Mouse (Mus musculus) thymus, postnatal 0 days (tissue): Measurements from ENCODE around the gene Ednrb. TPM values are rescaled to one million over a fixed set of nuclear protein-coding genes. Genes with fewer than 3 reads are reported as not detected.
"Not testable (repeated sequence)": the region's sequence is repeated elsewhere in the genome, so short reads cannot be mapped to it uniquely, and the experiment has no call there.

Source experiments
- DNase-seq: peaks from one replicate; pipeline ENCODE4 v3.0.0-alpha.2; 2015; ENCODE audit warnings: low spot score
- polyA plus RNA-seq: library from polyadenylated mRNA; unstranded; fragments of >200 nt; fragmentation: Nextera tagmentation; extraction: Ambion mirVana; gene quantifications from 2 replicates; pipeline ENCODE4 v1.2.1, GENCODE M21; 2015

The Ednrb gene
- polyA plus RNA-seq, 1 experiment from 2014 or later: 13.3 TPM

DNA sequence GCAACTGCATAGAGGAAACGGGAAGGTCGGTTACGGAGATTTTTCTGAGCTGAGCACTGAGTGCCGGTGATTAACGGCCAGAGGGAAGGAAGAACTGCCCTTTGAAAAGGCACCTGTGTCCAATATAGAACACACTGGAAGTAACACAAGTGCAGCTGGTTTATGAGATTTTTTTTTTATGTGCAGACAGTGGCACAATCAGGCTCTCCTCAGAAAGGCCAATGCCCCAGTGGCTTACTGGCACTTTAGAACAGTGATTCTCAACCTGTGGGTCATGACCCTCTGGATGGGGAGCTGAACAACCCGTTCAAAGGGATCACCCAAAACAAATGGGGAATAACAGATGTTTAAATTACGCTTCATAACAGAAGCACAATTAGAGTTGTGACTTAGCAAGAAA is 20.7 kb downstream of the Ednrb start:
- DNase-seq: no peak

DNA sequence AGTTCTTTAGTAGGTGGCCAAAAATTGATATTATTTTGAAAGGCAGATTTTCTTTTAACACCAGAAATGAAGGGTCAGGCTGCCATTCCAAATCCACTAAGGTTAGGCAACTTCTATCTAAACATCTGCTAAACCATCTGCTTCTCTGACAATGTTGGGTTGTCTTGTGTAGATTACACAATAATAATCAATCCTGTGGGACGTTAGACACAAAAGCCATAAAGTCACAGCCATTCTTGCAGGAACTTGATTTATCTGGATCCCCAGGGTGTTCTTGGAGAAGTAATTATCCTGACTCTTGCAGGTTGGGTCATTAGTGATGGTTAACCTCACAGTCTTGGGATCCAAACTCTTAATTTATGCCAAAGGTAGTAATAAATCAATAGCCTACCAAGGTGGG is 21.6 kb downstream of the Ednrb start:
- DNase-seq: no peak

DNA sequence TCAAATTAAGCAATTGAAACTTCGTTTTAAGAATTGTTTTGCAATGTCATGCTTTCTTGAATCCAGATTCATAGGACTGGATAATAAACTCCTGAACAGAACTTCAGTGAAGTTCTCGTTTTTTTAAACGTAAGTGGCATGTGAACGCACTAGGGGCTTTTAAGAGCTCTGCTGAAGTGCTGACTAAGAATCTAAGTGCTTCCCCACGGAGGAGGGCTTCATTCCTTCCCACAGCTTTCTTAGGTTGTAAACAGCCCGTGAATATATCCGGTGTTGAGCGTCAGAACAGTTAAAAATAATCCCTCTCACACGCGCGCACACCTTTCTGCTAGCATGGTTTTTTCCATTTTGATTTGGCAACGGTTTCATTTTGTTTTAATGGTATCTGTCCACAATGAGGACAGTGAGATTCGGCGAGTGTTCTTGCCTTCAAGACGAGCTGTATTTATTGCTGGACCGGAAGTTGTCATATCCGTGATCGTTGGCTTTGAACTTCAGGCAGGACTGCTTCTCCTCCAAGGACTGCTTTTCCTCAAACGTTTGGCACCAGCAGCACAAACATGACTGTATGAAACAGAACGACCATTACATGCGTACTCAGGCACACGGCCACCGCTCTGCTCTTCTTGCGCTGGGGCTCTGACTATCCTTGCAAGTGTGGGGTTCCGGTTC is 27.4 kb downstream of the Ednrb start:
- DNase-seq: no peak

DNA sequence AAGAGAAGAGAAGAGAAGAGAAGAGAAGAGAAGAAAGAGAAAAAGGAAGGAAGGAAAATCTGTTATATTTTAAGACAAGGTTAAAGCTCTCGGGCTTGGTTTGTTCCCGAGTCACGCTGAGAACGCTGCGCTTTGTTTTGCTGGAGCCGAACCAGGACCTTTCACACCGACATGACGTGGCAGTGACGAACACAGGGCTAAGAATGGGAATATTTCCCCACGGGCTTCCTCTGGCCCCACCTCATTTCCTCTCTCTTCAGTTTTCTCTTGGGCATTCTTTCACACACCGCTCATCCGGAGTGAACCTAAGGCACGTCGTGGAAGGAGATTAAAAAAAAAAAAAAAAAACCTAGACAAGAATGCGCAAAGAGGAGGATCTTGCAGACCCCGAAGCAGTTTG is 28.7 kb downstream of the Ednrb start:
- no peak for DNase-seq

DNA sequence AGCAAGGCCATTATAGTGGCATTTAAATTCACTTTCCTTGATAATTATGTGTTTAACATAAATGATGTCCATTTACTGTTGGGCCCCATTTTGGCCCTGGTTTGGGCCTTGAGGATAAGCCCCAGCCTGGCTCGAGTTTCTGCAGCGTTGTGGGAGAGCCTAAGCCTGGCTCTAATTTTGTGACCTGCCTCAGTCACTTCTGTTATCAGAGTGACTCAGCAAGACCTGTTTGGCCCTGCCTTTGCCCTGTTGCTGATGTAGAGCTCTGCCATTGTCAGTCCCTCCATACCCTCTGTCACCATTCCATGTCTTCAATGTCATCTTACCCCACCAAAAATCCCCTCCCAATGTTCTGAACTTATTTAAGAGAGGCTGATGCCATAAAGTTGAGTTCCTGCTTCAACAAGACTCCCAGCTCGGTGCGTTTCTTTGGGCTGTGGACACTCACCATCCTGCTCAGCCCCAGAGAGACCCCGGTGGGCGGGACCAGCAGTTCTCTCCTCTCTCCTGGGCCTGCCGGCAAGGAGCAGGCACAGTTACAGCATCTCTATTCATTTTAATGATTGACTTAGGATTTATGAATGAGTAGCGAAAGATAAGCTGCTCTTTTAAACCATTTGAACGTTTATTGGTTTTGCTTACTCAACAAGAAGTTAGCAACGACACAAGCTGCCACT is 30.0 kb downstream of the Ednrb start:
- no peak for DNase-seq

DNA sequence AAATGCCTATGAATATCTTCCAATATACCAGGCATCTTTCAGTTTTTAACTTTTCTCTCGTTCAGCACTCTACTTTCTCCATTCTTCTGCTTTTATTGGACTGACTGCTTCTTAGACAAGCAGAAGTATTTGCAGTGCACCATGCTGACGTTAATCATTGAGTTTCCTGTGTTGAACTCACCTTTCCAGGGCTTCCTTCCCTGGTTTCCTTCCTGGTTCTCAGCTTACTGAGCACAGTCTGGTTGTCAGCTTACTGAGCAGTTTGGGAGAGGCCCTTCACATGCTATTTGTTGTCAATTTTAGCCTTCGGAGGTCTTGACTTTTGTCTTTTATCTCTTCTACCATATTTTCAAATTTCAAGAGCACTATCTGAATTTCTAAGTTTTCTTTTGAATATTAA is 31.0 kb downstream of the Ednrb start:
- no peak for DNase-seq

DNA sequence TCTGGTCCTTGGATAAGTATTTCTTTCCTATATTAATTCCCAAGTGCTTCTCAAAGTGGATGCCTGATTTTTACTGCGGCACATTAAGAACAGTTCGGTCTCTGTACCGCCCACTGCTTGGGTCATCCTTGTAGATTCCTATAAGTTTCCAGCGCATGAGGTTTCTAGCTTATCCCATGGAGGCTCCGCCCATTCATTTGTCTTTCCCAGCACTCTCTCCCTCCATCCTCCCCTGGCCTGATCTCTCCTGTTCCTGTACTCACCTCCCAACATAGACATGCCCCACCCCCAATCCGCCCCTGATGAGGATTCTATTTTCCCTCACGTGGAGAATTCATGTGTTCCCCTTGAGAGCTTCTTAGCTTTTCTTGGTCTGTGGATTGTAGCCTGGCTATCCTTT is 32.9 kb downstream of the Ednrb start:
- no peak for DNase-seq

DNA sequence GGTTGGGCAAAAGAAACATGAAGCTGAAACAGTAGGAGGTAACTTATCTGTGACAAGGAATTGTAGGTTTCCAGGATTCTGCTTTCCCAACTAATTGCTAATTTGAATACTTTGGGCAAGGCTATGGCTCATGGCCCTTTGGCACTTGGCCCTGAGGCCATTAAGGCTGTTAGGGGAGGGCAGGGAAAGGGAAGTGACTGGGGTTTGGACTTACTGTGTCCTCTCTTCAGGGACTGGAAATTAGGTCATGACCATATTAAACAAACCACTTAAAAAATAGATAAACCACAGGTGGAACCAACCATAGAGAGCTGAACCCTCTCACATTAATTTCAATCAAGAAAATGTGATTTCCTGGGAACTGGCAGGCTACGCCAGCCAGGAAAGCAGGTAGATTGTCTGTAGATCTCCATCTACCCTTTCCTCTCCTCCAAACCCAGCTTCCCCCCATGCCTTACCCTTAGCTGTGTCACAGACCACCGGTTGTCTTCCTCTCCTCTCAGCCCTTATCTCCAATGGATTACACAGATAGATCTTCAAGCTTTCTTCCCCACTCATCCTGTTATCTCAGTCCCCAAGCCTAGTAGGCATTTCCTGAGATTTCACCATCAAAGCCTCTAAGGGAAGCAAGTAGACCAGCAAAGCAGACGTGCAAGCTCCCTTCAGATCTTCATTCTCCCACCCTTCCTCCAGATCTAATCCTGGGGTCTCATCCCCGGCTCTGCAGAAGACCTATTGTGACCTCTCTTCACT is 40.1 kb downstream of the Ednrb start:
- no peak for DNase-seq

DNA sequence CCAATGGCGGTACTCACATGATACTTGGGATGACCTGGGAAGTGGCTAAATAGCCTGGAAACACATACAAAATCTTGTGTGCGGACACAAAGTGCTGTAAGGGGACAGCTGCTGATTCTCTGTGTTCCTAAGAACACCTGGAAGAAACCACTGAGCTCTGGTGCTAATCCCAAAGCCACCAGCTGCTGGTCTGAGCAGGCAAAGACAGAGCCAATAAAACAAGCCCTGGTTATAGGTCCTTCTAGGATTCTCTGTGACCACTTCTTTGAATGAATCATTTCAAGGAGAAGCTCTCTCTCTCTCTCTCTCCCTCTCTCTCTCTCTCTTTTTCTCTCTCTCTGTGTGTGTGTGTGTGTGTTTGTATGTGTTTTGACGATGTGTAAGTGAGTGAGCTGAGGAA is 47.1 kb downstream of the Ednrb start:
- DNase-seq: no peak

DNA sequence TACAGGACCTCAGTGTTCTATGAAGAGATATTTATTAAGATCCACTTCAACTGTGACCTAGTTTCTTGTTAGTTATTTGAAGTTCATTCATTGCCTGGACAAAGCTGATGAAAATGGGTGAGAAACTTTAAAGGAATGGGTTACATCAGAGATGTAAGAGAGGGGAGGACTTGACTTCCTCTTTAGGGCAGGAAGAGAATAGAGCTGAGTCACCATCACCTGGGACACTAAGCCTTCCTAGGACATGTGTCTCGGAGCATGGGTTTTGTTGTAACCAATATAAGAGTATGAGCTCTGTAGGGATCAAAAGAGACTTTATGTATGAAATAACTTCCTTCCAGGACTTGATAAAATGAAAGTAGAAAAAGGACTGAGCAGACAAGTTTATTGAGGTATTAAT is 48.6 kb downstream of the Ednrb start:
- no peak for DNase-seq

DNA sequence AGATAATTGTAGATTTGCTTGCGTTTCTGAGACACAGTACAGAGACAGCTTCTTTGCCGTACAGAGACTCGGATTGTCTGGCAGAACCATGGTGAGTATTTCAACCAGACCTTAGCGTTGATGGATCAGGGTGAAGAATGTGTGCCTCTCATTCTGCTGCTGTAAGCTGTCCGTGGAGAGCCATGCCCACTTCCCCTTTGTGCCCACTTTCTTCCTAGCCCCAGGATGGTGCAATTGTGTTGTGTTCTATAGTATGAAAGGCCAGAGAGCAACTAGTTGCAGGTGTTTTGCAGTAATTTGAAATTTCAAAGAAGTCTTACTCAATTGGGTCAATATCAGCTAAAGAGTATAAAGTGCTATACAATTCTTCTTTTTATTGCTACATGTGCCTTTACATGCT is 50.8 kb downstream of the Ednrb start:
- no peak for DNase-seq

DNA sequence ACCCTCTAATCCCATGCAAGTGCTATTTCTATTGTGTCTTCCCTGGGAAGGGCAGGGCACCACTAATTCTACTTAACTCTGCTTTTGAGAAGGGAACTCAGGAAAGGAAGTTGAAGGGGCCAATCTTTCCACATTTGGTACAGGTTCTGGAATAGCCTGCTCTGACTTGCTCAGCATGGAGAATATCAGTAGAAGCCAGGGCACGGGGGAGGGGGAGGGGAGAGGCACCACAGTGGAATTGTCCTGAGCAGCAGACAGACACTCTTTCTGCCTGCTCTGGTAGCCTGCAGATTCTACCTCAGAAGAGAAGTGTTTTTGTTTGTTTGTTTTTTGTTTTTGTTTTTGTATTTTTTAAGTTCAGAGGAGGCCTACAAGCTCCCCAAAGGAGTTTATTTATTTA is 51.5 kb downstream of the Ednrb start:
- DNase-seq: no peak

DNA sequence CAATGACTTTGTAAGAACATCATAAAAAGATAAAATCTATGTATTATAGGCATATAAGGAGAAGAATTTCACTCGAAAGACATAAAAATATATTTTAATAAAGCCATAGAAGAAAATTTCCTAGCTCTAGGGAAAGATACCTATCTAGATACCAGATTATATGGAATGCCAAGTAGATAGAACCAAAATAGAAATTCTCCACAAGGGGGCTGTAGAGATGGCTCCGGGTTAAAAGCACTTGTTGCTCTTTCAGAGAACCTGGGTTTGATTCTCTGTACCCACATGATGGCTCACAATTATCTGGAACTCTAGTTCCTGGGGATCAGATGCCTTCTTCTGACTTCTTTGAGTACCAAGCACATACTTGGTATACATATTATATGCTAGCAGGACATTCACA is 56.7 kb downstream of the Ednrb start:
- no peak for DNase-seq

DNA sequence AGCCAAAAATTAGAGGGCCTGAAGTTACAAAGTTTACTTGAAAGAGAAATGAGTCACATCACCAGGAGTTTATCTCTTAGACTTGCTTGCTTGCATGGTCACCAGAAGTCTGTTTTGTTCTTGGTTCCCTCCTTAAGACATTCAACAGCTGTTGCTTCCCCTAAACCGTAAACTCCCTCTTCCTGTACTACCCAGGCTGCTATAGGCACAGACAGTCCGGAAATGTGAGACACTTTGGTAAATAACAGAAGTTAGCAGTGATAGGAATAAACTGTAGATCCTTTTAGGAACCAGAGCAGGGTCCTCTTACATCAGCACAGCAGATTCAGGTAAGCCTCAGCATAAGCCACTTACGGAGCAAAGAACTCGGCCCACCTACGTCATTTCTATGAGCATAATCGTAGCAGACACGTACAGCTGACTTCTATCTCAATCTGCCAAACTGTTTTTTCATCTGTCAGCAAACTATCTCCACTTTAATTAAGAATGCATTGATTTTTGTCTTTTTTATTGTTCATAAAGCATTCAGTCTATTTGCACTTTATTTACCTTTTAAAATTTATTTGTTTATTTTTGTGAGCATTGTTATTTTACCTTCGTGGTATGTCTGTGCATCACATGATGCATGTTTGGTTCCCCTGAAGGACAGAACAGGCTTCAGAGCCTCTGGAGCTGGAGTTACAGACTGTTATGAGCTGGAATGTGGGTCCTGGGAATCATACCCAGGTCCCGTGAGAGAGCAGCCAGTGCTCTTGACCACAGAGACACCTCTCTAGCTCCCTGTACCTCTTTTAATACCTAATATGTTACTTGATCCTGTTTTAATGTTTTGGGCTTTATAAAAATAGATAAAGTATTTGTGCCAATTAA is 58.9 kb downstream of the Ednrb start:
- peak; percentile 47 for DNase-seq

DNA sequence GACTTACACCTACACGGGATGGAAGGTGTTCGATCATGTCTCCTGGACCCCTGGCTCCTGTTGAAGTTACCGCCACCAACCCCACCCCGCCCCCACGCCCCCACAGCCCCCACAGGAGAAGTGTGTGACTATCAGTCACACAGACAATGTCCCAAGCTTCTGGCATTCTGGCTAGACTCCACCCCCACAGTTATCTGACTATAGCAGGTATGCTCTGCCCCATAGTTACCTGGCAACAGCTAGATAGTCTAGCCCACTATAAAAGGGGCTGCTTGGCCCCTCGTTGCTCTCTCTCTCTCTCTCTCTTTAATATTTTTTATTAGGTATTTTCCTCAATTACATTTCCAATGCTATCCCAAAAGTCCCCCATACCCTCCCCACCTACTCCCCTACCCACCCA is 63.9 kb downstream of the Ednrb start:
- not testable (repeated sequence) for DNase-seq

DNA sequence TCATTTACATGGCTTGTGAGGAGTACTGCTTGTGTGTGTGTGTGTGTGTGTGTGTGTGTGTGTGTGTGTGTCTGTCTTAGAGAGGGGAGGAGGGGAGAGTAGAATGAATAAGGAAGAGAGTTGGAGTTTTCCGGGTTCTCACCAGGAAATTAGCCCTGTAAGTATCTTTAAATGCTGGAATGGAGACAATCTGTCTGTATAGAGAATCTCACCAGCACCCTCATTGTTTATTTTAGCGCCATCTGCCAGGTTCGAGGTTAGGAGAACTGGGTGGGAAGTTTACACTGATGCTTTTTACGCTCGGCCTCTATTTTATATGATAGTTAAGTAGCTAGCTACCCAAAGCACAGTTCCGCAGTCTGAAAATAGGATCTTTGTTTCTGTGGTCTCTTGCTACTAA is 64.9 kb downstream of the Ednrb start:
- no peak for DNase-seq

DNA sequence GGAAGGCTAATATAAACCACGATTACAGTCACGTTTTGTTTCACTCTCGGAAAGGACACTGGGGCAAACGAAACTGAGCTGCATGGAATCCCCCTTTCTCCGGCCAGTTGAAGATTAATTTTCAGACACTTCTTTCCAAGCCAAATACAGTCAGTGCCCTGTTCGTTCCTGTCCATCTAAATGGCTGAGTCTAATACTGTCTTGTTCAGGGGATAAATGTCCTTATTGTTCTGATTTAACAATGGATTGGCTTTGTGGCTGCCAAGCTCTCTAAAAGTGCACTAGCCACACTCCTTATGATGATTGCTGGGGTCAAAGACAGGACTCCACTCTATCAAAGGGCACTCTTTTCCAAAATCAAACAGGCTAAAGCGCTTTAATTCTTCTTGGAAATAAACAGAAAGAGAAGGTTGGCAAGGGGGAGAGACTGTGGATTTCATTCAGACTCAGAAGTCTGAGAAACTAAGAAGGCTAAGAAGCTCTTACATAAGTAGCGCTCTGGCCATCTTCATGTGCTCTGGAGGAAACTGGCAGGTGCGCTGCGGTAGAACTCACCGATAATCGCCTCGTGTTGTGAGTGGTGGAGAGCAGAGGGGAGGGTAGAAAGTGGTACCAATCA is 65.6 kb downstream of the Ednrb start:
- no peak for DNase-seq

DNA sequence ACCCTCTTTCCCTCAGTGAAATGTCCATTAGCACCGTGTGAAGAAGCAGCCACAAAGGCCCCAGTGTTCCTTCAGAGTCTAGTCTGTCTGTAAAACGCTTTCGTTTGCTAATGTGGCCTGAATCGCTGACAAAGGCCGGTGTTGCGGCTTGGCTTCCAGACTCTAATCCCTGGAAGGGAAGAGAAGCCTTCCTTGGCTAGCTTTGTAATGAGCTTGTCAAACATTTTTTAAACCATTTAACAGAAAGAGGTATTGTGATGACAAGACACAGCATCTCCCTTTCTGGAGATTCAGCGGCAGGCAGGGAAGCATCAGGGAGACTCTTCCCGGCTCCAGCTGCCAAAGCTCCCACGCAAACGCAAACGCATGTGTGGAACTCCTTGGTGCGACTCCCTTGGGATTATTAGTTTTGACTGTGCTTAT is 66.2 kb downstream of the Ednrb start:
- DNase-seq: no peak

DNA sequence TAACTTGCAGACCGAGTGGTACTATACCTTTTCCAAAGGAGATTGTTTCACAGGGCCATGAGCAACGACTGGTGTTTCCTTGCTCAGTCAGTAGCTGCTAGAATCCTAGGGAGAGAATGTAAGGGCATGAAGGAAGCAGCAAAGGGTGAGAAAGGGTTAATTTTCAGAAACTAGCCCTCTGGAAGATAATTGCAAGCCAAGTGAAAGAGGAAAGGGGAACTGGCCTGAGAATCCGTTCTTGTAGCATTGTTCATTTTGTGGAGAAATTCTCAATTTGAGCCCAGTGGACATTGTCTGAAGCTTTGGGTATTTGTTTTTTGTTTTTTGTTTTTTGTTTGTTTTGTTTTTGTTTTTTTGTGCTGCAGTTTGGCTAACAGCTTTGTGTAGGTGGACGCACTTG is 66.8 kb downstream of the Ednrb start:
- DNase-seq: no peak

DNA sequence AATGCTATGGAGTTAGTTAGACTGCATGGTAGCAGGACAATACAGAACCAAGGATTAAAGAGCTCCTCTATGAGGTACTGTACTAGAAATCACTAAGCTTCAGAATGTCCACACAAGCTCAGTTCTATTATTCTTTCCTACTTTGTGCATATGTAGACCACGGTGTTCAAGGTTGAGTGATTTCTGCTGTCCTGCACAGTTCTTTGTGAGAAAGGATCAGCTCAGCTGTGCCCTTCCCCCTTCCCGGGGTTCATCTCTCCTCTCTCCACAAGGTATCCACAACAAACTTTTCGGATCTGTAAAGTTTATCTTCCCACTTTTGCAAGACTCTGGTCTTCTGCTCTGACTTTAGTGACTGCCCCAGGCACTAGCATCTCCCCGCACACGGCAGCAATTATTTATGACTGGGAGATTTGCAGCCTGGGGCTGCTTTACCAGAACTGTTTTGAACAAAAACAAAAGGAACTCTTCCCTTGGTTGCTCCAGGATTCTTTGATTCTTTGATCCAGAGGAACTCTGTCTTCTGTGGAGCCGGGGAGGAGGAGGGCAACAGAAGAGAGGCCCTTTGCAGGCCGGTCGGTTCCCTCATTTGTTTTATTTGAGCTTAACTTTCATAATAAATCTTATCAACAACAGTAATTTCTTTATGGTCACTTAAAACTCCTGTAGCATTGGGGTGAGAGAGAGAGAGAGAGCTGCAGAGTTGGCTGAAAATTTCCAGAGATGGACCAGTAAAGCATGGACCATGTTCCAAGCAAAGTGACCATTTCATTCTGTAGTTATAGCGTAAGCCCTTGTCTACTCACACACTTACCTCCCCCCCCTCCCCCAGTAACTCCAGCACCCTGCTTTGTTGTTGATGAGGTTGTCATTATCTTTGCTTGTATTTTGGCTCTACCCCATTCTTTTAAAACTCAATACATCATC is 74.6 kb downstream of the Ednrb start:
- no peak for DNase-seq
